Mouse (Mus musculus): Measurements from ENCODE around the gene Gnai2. TPM values are rescaled to one million over a fixed set of nuclear protein-coding genes. Genes with fewer than 3 reads are reported as not detected.

Gnai2 gene
- polyA plus RNA-seq, 1 experiment from 2014 or later: 434 TPM

GRCm38 (mm10) chr9:107612191-107612944, 22.8 kb downstream of the Gnai2 start:
- Histone ChIP-seq H3K27me3 (ENCODE audit: control insufficient read depth, insufficient read depth, low read length) (no peaks in the 10 kb centered on the region), H3K9me3 (ENCODE audit: control insufficient read depth, low read length) (no peaks in the 10 kb centered on the region), H3K4me3 (ENCODE audit: low read depth, low read length) (peak overlapping the region; percentile 28), H3K36me3 (ENCODE audit: control insufficient read depth, insufficient read depth, low read length) (peaks cover 20% of the 10 kb centered on the region), H3K4me1 (ENCODE audit: control insufficient read depth, insufficient read depth, low read length) (peaks cover 38% of the 10 kb centered on the region), H3K9ac (ENCODE audit: low read length) (peak overlapping the region; percentile 72), H3K27ac (ENCODE audit: low read depth, low read length) (peak overlapping the region; percentile 98), H3K4me2 (ENCODE audit: low read depth) (peak overlapping the region; percentile 69)
- peak; percentile 89 for ATAC-seq (ENCODE audit: insufficient read depth, low FRiP score, low TSS enrichment)
- 3% methylated on average over 43 of the region's 48 CpGs for WGBS
- DNase-seq (ENCODE audit: low spot score): peak; percentile 100

GRCm38 (mm10) chr9:107611456-107612190, 23.5 kb downstream of the Gnai2 start:
- 82% methylated on average over 6 of the region's 6 CpGs for WGBS
- H3K9me3 ChIP-seq (ENCODE audit: control insufficient read depth, low read length): no peaks in the 10 kb centered on the region
- peaks cover 44% of the 10 kb centered on the region for H3K4me1 ChIP-seq (ENCODE audit: control insufficient read depth, insufficient read depth, low read length)
- ATAC-seq (ENCODE audit: insufficient read depth, low FRiP score, low TSS enrichment) (no peak), DNase-seq (ENCODE audit: low spot score) (no peak)
- H3K36me3 ChIP-seq (ENCODE audit: control insufficient read depth, insufficient read depth, low read length): peaks cover 15% of the 10 kb centered on the region
- H3K4me2 ChIP-seq (ENCODE audit: low read depth): peak overlapping the region; percentile 69
- no peaks in the 10 kb centered on the region for H3K27me3 ChIP-seq (ENCODE audit: control insufficient read depth, insufficient read depth, low read length)
- peak overlapping the region; percentile 72 for H3K9ac ChIP-seq (ENCODE audit: low read length)
- H3K27ac ChIP-seq (ENCODE audit: low read depth, low read length): peak overlapping the region; percentile 98
- no peak overlapping the region for H3K4me3 ChIP-seq (ENCODE audit: low read depth, low read length)

DNA sequence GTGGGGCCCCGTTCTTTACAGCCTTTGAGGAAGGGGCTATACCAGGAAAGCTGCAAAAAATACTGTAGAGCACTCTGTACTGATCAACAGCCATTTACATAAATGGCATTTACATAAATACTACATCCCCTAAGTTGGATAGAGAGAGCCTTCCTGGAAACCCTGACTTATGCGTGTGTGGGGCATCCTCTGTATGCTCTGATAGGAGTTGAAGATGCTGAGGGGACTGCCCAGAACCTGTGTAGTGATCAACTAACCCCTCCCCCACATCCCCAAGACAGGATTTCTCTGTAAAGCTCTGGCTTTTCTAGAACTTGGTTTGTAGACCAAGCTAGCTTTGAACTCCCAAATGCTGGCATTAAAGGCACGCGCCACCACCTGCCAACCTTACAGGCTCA, 25.7 kb downstream of the Gnai2 start:
- 68% methylated on average over 4 of the region's 4 CpGs for WGBS
- no peak overlapping the region for H3K4me3 ChIP-seq (ENCODE audit: low read depth, low read length)
- H3K27ac ChIP-seq (ENCODE audit: low read depth, low read length): no peak overlapping the region
- ATAC-seq (ENCODE audit: insufficient read depth, low FRiP score, low TSS enrichment) (no peak), DNase-seq (ENCODE audit: low spot score) (no peak)
- no peak overlapping the region for H3K9ac ChIP-seq (ENCODE audit: low read length)
- H3K4me1 ChIP-seq (ENCODE audit: control insufficient read depth, insufficient read depth, low read length): peaks cover 38% of the 10 kb centered on the region
- no peaks in the 10 kb centered on the region for H3K9me3 ChIP-seq (ENCODE audit: control insufficient read depth, low read length)
- H3K27me3 ChIP-seq (ENCODE audit: control insufficient read depth, insufficient read depth, low read length): no peaks in the 10 kb centered on the region
- no peak overlapping the region for H3K4me2 ChIP-seq (ENCODE audit: low read depth)
- no peaks in the 10 kb centered on the region for H3K36me3 ChIP-seq (ENCODE audit: control insufficient read depth, insufficient read depth, low read length)

DNA sequence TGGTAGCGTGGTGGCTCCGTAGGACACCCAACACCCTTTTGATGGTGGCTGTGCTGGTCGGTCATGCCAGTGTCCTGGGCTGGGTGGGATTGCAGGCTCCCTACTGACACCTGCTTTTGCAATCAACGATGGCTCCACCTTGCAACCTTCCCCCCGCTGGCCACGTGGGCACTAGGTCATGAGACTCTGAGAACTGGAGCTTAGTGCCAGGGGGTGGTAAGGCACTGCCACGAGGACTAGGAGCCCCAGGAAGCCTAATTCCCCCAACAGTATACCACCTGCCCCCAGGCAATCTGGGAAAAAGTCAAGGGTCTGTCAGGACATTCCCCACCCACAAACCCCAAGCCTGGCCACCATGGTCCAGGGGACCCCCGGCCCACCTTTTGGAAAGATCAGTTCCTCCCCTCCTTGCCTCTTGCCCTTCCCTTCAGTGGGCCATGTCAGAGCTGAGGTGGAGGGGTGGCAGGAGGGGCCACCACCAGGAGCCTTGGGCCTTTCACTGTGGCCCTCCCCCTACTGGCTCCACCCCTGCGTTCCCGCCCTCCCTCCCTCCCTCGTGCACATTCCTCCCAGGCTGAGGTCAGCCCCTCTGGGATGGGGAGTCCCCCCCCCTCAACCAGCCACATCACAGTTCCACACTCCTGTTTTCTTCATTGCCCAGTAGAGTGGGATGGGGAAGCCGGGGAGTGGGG, 26.3 kb downstream of the Gnai2 start, which contains the start of gene Sema3b:
Gene Sema3b (minus strand): TSS at position 489 of the 692 bp plus-strand sequence.
- no peak within 1 kb of the TSS for H3K27ac ChIP-seq (ENCODE audit: low read depth, low read length)
- H3K9me3 ChIP-seq (ENCODE audit: control insufficient read depth, low read length): no peaks in the 10 kb centered on the region
- H3K4me2 ChIP-seq (ENCODE audit: low read depth): no peak within 1 kb of the TSS
- H3K4me1 ChIP-seq (ENCODE audit: control insufficient read depth, insufficient read depth, low read length): peaks cover 41% of the 10 kb centered on the region
- H3K4me3 ChIP-seq (ENCODE audit: low read depth, low read length): no peak within 1 kb of the TSS
- ATAC-seq (ENCODE audit: insufficient read depth, low FRiP score, low TSS enrichment): no peak
- H3K27me3 ChIP-seq (ENCODE audit: control insufficient read depth, insufficient read depth, low read length): no peaks in the 10 kb centered on the region
- H3K36me3 ChIP-seq (ENCODE audit: control insufficient read depth, insufficient read depth, low read length): no peaks in the 10 kb centered on the region
- DNase-seq (ENCODE audit: low spot score): no peak
- H3K9ac ChIP-seq (ENCODE audit: low read length): no peak within 1 kb of the TSS; the same call in 1 of the 2 replicates
- WGBS: 36% methylated on average over 12 of the region's 12 CpGs

DNA sequence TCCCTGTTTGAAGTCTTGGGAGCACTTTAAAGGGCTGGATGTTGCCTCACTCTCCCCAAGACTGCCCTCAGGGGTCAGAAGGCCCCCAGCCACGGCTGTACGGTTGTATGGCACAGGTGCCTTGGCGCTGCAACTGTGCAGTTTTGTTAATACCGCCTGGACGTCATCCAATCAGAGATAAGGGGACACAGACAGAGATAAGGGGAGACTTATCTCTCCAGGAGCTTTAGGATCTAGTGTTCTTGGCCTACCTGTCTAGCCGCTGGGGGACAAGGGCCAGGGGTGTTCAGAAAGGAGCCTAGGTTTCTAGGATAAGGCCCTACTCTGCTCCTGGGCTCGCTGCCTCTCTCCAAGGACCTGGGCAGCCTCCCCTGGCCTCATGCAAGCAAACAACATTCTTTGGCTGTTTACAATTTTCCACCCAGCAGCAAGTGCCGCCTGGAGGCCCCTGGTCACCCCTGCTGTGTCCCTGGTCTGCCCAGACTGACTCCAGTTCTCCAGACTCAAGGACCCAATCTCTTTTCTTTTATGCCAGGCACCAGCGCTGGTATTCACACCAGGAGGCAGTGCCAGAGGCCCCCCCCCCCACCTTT, 27.4 kb downstream of the Gnai2 start:
- Histone ChIP-seq H3K4me1 (ENCODE audit: control insufficient read depth, insufficient read depth, low read length) (peaks cover 38% of the 10 kb centered on the region), H3K27ac (ENCODE audit: low read depth, low read length) (no peak overlapping the region), H3K4me3 (ENCODE audit: low read depth, low read length) (no peak overlapping the region), H3K4me2 (ENCODE audit: low read depth) (no peak overlapping the region), H3K36me3 (ENCODE audit: control insufficient read depth, insufficient read depth, low read length) (no peaks in the 10 kb centered on the region), H3K27me3 (ENCODE audit: control insufficient read depth, insufficient read depth, low read length) (no peaks in the 10 kb centered on the region), H3K9me3 (ENCODE audit: control insufficient read depth, low read length) (no peaks in the 10 kb centered on the region), H3K9ac (ENCODE audit: low read length) (no peak overlapping the region; the same call in 1 of the 2 replicates)
- no peak for DNase-seq (ENCODE audit: low spot score)
- WGBS: 55% methylated on average over 9 of the region's 9 CpGs
- no peak for ATAC-seq (ENCODE audit: insufficient read depth, low FRiP score, low TSS enrichment)

- Histone ChIP-seq H3K4me1 (ENCODE audit: control insufficient read depth, insufficient read depth, low read length) (peaks cover 37% of the 10 kb centered on the region), H3K36me3 (ENCODE audit: control insufficient read depth, insufficient read depth, low read length) (no peaks in the 10 kb centered on the region), H3K9ac (ENCODE audit: low read length) (no peak overlapping the region), H3K4me2 (ENCODE audit: low read depth) (peak overlapping the region; percentile 2; the same call in 1 of the 2 replicates), H3K4me3 (ENCODE audit: low read depth, low read length) (no peak overlapping the region), H3K9me3 (ENCODE audit: control insufficient read depth, low read length) (no peaks in the 10 kb centered on the region), H3K27me3 (ENCODE audit: control insufficient read depth, insufficient read depth, low read length) (no peaks in the 10 kb centered on the region), H3K27ac (ENCODE audit: low read depth, low read length) (no peak overlapping the region)
- 52% methylated on average over 2 of the region's 2 CpGs for WGBS
- DNase-seq (ENCODE audit: low spot score) (no peak), ATAC-seq (ENCODE audit: insufficient read depth, low FRiP score, low TSS enrichment) (no peak)
These were observed 28.1 kb downstream of the Gnai2 start for GRCm38 (mm10) chr9:107607036-107607435.

- peaks cover 32% of the 10 kb centered on the region for H3K4me1 ChIP-seq (ENCODE audit: control insufficient read depth, insufficient read depth, low read length)
- ATAC-seq (ENCODE audit: insufficient read depth, low FRiP score, low TSS enrichment): no peak
- no peak overlapping the region for H3K4me3 ChIP-seq (ENCODE audit: low read depth, low read length)
- no peaks in the 10 kb centered on the region for H3K27me3 ChIP-seq (ENCODE audit: control insufficient read depth, insufficient read depth, low read length)
- H3K27ac ChIP-seq (ENCODE audit: low read depth, low read length): no peak overlapping the region; the same call in 1 of the 2 replicates
- H3K4me2 ChIP-seq (ENCODE audit: low read depth): peak overlapping the region; percentile 4; the same call in 1 of the 2 replicates
- H3K9ac ChIP-seq (ENCODE audit: low read length): no peak overlapping the region
- H3K9me3 ChIP-seq (ENCODE audit: control insufficient read depth, low read length): no peaks in the 10 kb centered on the region
- 6% methylated on average over 9 of the region's 9 CpGs for WGBS
- no peak for DNase-seq (ENCODE audit: low spot score)
- no peaks in the 10 kb centered on the region for H3K36me3 ChIP-seq (ENCODE audit: control insufficient read depth, insufficient read depth, low read length)
These were observed 28.6 kb downstream of the Gnai2 start for GRCm38 (mm10) chr9:107606591-107606990.

GRCm38 (mm10) chr9:107605041-107605661, 30.0 kb downstream of the Gnai2 start:
- Histone ChIP-seq H3K27me3 (ENCODE audit: control insufficient read depth, insufficient read depth, low read length) (no peaks in the 10 kb centered on the region), H3K9me3 (ENCODE audit: control insufficient read depth, low read length) (no peaks in the 10 kb centered on the region), H3K36me3 (ENCODE audit: control insufficient read depth, insufficient read depth, low read length) (no peaks in the 10 kb centered on the region), H3K9ac (ENCODE audit: low read length) (no peak overlapping the region), H3K4me1 (ENCODE audit: control insufficient read depth, insufficient read depth, low read length) (peaks cover 27% of the 10 kb centered on the region), H3K4me3 (ENCODE audit: low read depth, low read length) (no peak overlapping the region), H3K27ac (ENCODE audit: low read depth, low read length) (no peak overlapping the region), H3K4me2 (ENCODE audit: low read depth) (peak overlapping the region; percentile 15)
- 37% methylated on average over 23 of the region's 23 CpGs for WGBS
- DNase-seq (ENCODE audit: low spot score): no peak
- ATAC-seq (ENCODE audit: insufficient read depth, low FRiP score, low TSS enrichment): no peak
